Mouse (Mus musculus): ENCODE results near the gene Gm21972. TPM values are rescaled to one million over a fixed set of nuclear protein-coding genes. Genes with fewer than 3 reads are reported as not detected.

The Gm21972 gene
- not detected in 2 replicates for polyA plus RNA-seq (2014; fragmentation: Nextera tagmentation; extraction: Ambion mirVana)

- DNase-seq (ENCODE audit: low spot score): no peak
- H3K4me3 ChIP-seq (ENCODE audit: low read depth, low read length): no peak within 1 kb of the TSS
- H3K4me2 ChIP-seq (ENCODE audit: low read depth, low read length, severe bottlenecking): no peak within 1 kb of the TSS
- no peak for ATAC-seq (replicated peaks; ENCODE audit: low FRiP score)
- no peaks in the 10 kb centered on the region; the same call in 1 of the 2 replicates for H3K36me3 ChIP-seq (ENCODE audit: control insufficient read depth, insufficient read depth, low read length)
- H3K9ac ChIP-seq (ENCODE audit: low read length): no peak within 1 kb of the TSS
- H3K4me1 ChIP-seq (replicated peaks; ENCODE audit: control insufficient read depth, insufficient read depth, low read length): no peaks in the 10 kb centered on the region
- H3K27me3 ChIP-seq (ENCODE audit: control insufficient read depth, insufficient read depth, low read length): no peaks in the 10 kb centered on the region
- no peaks in the 10 kb centered on the region for H3K9me3 ChIP-seq (ENCODE audit: control insufficient read depth, low read length)
- no peak within 1 kb of the TSS for H3K27ac ChIP-seq (ENCODE audit: low read depth, low read length)
- WGBS: 89% methylated on average over 4 of the region's 4 CpGs
These were observed at the start of gene Gm21972 for GRCm38 (mm10) chr1:86133337-86133736. Gm21972 (plus strand) TSS chr1:86133637.

- ATAC-seq (replicated peaks; ENCODE audit: low FRiP score): no peak
- WGBS: 90% methylated on average over 7 of the region's 7 CpGs
- H3K36me3 ChIP-seq (ENCODE audit: control insufficient read depth, insufficient read depth, low read length): peaks cover 10% of the 10 kb centered on the region; the same call in 1 of the 2 replicates
These were observed 39.0 kb upstream of the Gm21972 start for GRCm38 (mm10) chr1:86094413-86094812.

GRCm38 (mm10) chr1:86105054-86105453 is 28.4 kb upstream of the Gm21972 start:
- no peak overlapping the region for H3K27ac ChIP-seq (ENCODE audit: low read depth, low read length)
- ATAC-seq (replicated peaks; ENCODE audit: low FRiP score) (no peak), DNase-seq (ENCODE audit: low spot score) (no peak)
- no peak overlapping the region for H3K4me2 ChIP-seq (ENCODE audit: low read depth, low read length, severe bottlenecking)
- WGBS: 91% methylated on average over 1 of the region's 1 CpGs
- H3K4me3 ChIP-seq (ENCODE audit: low read depth, low read length): no peak overlapping the region
- H3K4me1 ChIP-seq (replicated peaks; ENCODE audit: control insufficient read depth, insufficient read depth, low read length): no peaks in the 10 kb centered on the region
- no peaks in the 10 kb centered on the region for H3K9me3 ChIP-seq (ENCODE audit: control insufficient read depth, low read length)
- H3K27me3 ChIP-seq (ENCODE audit: control insufficient read depth, insufficient read depth, low read length): no peaks in the 10 kb centered on the region
- H3K36me3 ChIP-seq (ENCODE audit: control insufficient read depth, insufficient read depth, low read length): no peaks in the 10 kb centered on the region
- H3K9ac ChIP-seq (ENCODE audit: low read length): no peak overlapping the region

More at GRCm38 (mm10) chr1:86094413-86094812, 39.0 kb upstream of the Gm21972 start:
- Histone ChIP-seq H3K27me3 (ENCODE audit: control insufficient read depth, insufficient read depth, low read length) (no peaks in the 10 kb centered on the region), H3K4me3 (ENCODE audit: low read depth, low read length) (no peak overlapping the region), H3K9ac (ENCODE audit: low read length) (no peak overlapping the region), H3K4me2 (ENCODE audit: low read depth, low read length, severe bottlenecking) (no peak overlapping the region), H3K27ac (ENCODE audit: low read depth, low read length) (no peak overlapping the region), H3K9me3 (ENCODE audit: control insufficient read depth, low read length) (no peaks in the 10 kb centered on the region), H3K4me1 (replicated peaks; ENCODE audit: control insufficient read depth, insufficient read depth, low read length) (no peaks in the 10 kb centered on the region)
- DNase-seq (ENCODE audit: low spot score): no peak

- DNase-seq (ENCODE audit: low spot score) (no peak), ATAC-seq (replicated peaks; ENCODE audit: low FRiP score) (no peak)
- no peaks in the 10 kb centered on the region for H3K9me3 ChIP-seq (ENCODE audit: control insufficient read depth, low read length)
These were observed 21.7 kb upstream of the Gm21972 start, which contains the start of gene Htr2b for GRCm38 (mm10) chr1:86111779-86112178. Htr2b (minus strand) TSS chr1:86111970.

GRCm38 (mm10) chr1:86114141-86114540 is 19.3 kb upstream of the Gm21972 start:
- 93% methylated on average over 3 of the region's 3 CpGs for WGBS
- H3K27me3 ChIP-seq (ENCODE audit: control insufficient read depth, insufficient read depth, low read length): no peaks in the 10 kb centered on the region
- no peak overlapping the region for H3K27ac ChIP-seq (ENCODE audit: low read depth, low read length)
- no peak for ATAC-seq (replicated peaks; ENCODE audit: low FRiP score)
- H3K9me3 ChIP-seq (ENCODE audit: control insufficient read depth, low read length): no peaks in the 10 kb centered on the region
- H3K9ac ChIP-seq (ENCODE audit: low read length): no peak overlapping the region
- DNase-seq (ENCODE audit: low spot score): no peak
- no peaks in the 10 kb centered on the region for H3K4me1 ChIP-seq (replicated peaks; ENCODE audit: control insufficient read depth, insufficient read depth, low read length)
- H3K36me3 ChIP-seq (ENCODE audit: control insufficient read depth, insufficient read depth, low read length): no peaks in the 10 kb centered on the region; the same call in 1 of the 2 replicates
- H3K4me2 ChIP-seq (ENCODE audit: low read depth, low read length, severe bottlenecking): no peak overlapping the region
- H3K4me3 ChIP-seq (ENCODE audit: low read depth, low read length): no peak overlapping the region

More at GRCm38 (mm10) chr1:86111779-86112178, 21.7 kb upstream of the Gm21972 start, which contains the start of gene Htr2b:
- Histone ChIP-seq H3K36me3 (ENCODE audit: control insufficient read depth, insufficient read depth, low read length) (no peaks in the 10 kb centered on the region), H3K27me3 (ENCODE audit: control insufficient read depth, insufficient read depth, low read length) (no peaks in the 10 kb centered on the region), H3K4me1 (replicated peaks; ENCODE audit: control insufficient read depth, insufficient read depth, low read length) (no peaks in the 10 kb centered on the region), H3K9ac (ENCODE audit: low read length) (no peak within 1 kb of the TSS), H3K4me2 (ENCODE audit: low read depth, low read length, severe bottlenecking) (no peak within 1 kb of the TSS), H3K27ac (ENCODE audit: low read depth, low read length) (no peak within 1 kb of the TSS), H3K4me3 (ENCODE audit: low read depth, low read length) (no peak within 1 kb of the TSS)
- 70% methylated on average over 6 of the region's 6 CpGs for WGBS

- ATAC-seq (replicated peaks; ENCODE audit: low FRiP score): no peak
- H3K4me1 ChIP-seq (replicated peaks; ENCODE audit: control insufficient read depth, insufficient read depth, low read length): no peaks in the 10 kb centered on the region
- DNase-seq (ENCODE audit: low spot score): no peak
- 95% methylated on average over 4 of the region's 4 CpGs for WGBS
- no peaks in the 10 kb centered on the region for H3K9me3 ChIP-seq (ENCODE audit: control insufficient read depth, low read length)
- no peaks in the 10 kb centered on the region for H3K27me3 ChIP-seq (ENCODE audit: control insufficient read depth, insufficient read depth, low read length)
- H3K4me2 ChIP-seq (ENCODE audit: low read depth, low read length, severe bottlenecking): no peak overlapping the region
- no peak overlapping the region for H3K27ac ChIP-seq (ENCODE audit: low read depth, low read length)
- H3K9ac ChIP-seq (ENCODE audit: low read length): no peak overlapping the region
- peaks cover 3% of the 10 kb centered on the region; the same call in 1 of the 2 replicates for H3K36me3 ChIP-seq (ENCODE audit: control insufficient read depth, insufficient read depth, low read length)
- H3K4me3 ChIP-seq (ENCODE audit: low read depth, low read length): no peak overlapping the region
These were observed 13.9 kb upstream of the Gm21972 start for GRCm38 (mm10) chr1:86119549-86119948.

GRCm38 (mm10) chr1:86126036-86126435 is 7.4 kb upstream of the Gm21972 start:
- ATAC-seq (replicated peaks; ENCODE audit: low FRiP score) (no peak), DNase-seq (ENCODE audit: low spot score) (no peak)
- Histone ChIP-seq H3K9me3 (ENCODE audit: control insufficient read depth, low read length) (no peaks in the 10 kb centered on the region), H3K4me3 (ENCODE audit: low read depth, low read length) (no peak overlapping the region), H3K4me1 (replicated peaks; ENCODE audit: control insufficient read depth, insufficient read depth, low read length) (no peaks in the 10 kb centered on the region), H3K36me3 (ENCODE audit: control insufficient read depth, insufficient read depth, low read length) (no peaks in the 10 kb centered on the region; the same call in 1 of the 2 replicates), H3K27ac (ENCODE audit: low read depth, low read length) (no peak overlapping the region), H3K27me3 (ENCODE audit: control insufficient read depth, insufficient read depth, low read length) (no peaks in the 10 kb centered on the region), H3K9ac (ENCODE audit: low read length) (no peak overlapping the region), H3K4me2 (ENCODE audit: low read depth, low read length, severe bottlenecking) (no peak overlapping the region)
- 94% methylated on average over 2 of the region's 2 CpGs for WGBS

- Histone ChIP-seq H3K27me3 (ENCODE audit: control insufficient read depth, insufficient read depth, low read length) (no peaks in the 10 kb centered on the region), H3K9me3 (ENCODE audit: control insufficient read depth, low read length) (no peaks in the 10 kb centered on the region), H3K4me1 (replicated peaks; ENCODE audit: control insufficient read depth, insufficient read depth, low read length) (no peaks in the 10 kb centered on the region), H3K36me3 (ENCODE audit: control insufficient read depth, insufficient read depth, low read length) (peaks cover 2% of the 10 kb centered on the region; the same call in 1 of the 2 replicates), H3K27ac (ENCODE audit: low read depth, low read length) (no peak overlapping the region), H3K4me3 (ENCODE audit: low read depth, low read length) (no peak overlapping the region), H3K4me2 (ENCODE audit: low read depth, low read length, severe bottlenecking) (no peak overlapping the region), H3K9ac (ENCODE audit: low read length) (no peak overlapping the region)
- 96% methylated on average over 6 of the region's 6 CpGs for WGBS
- DNase-seq (ENCODE audit: low spot score) (no peak), ATAC-seq (replicated peaks; ENCODE audit: low FRiP score) (no peak)
These were observed 1.9 kb downstream of the Gm21972 start for GRCm38 (mm10) chr1:86135315-86135714.

GRCm38 (mm10) chr1:86141081-86141480 is 7.6 kb downstream of the Gm21972 start:
- no peak overlapping the region for H3K27ac ChIP-seq (ENCODE audit: low read depth, low read length)
- no peak overlapping the region for H3K9ac ChIP-seq (ENCODE audit: low read length)
- ATAC-seq (replicated peaks; ENCODE audit: low FRiP score): no peak
- WGBS: 85% methylated on average over 3 of the region's 3 CpGs
- H3K4me3 ChIP-seq (ENCODE audit: low read depth, low read length): no peak overlapping the region
- H3K27me3 ChIP-seq (ENCODE audit: control insufficient read depth, insufficient read depth, low read length): no peaks in the 10 kb centered on the region
- H3K4me2 ChIP-seq (ENCODE audit: low read depth, low read length, severe bottlenecking): no peak overlapping the region
- no peak for DNase-seq (ENCODE audit: low spot score)
- H3K36me3 ChIP-seq (ENCODE audit: control insufficient read depth, insufficient read depth, low read length): peaks cover 2% of the 10 kb centered on the region; the same call in 1 of the 2 replicates
- H3K4me1 ChIP-seq (replicated peaks; ENCODE audit: control insufficient read depth, insufficient read depth, low read length): no peaks in the 10 kb centered on the region
- H3K9me3 ChIP-seq (ENCODE audit: control insufficient read depth, low read length): no peaks in the 10 kb centered on the region
